Mouse (Mus musculus) CD8-positive naive resting alpha-beta T cell, adult 2 months (primary cell): ENCODE measurements around the gene Fut2.
A peak's percentile ranks its signal among the peaks of the same experiment; 100 is the strongest.

Experiments used
- DNase-seq, 2 experiments: peaks; one replicate each; pipeline ENCODE4 v3.0.0; 2022; ENCODE audit warnings: low read depth in 2 of 2, low spot score in 2 of 2

Gene Fut2

GRCm38 (mm10) chr7:45666161-45666560 is at the start of gene Fut2:
Fut2 (minus strand) TSS chr7:45666394.
- no peak for DNase-seq

GRCm38 (mm10) chr7:45715090-45715708 is 49.0 kb upstream of the Fut2 start, which contains the start of gene Rpl18:
Rpl18 (plus strand) TSS chr7:45715457.
- DNase-seq: peak; percentile 90 to 92

DNA sequence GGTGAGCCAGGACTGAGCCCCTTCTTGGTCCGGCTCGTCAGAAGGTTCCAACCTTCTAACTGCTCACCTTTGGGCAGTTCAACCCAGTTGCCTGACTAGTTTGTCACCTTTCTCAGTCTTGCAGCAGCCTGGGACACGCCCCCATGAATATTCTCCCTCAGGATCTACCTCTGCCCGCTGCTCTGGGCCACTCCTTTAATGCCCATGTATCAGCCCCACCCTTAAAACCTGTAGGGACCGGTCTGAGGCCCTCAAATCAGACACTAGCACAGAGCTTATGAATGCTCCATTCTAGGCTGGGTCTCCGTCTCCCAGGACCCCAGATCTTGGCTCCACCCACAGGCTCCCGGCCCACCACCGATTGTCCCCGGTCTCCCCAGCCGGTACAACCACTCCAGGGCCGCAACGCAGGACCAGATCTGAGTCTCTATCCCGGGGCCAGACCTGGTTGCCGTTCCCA is 48.5 kb upstream of the Fut2 start:
- DNase-seq: no peak

GRCm38 (mm10) chr7:45713881-45714520 is 47.8 kb upstream of the Fut2 start:
- DNase-seq: no peak

DNA sequence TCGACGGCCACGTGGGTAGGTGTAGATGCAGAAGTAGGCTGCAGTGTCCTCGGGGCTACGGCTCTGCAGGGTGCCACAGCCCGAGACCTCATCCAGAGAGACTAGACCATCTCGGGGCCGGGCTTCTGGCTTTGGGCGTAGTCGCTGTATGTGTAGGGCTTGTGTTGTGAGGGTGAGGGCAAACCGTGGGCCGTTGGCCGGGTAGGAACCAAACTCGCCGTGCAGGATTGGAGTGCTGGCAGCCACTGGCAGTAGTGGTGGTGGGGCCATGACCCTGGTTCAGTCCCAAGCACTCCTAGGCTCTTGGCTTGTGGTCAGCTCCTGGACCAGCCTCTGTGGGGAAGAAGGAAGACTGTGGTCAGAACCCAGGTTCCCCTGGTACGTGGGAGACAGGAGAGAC is 47.2 kb upstream of the Fut2 start:
- no peak for DNase-seq

GRCm38 (mm10) chr7:45712022-45712757 is 46.0 kb upstream of the Fut2 start:
- DNase-seq: no peak

GRCm38 (mm10) chr7:45711316-45712021 is 45.3 kb upstream of the Fut2 start:
- DNase-seq: no peak

- no peak for DNase-seq
These were observed 44.4 kb upstream of the Fut2 start for GRCm38 (mm10) chr7:45710477-45711191.

DNA sequence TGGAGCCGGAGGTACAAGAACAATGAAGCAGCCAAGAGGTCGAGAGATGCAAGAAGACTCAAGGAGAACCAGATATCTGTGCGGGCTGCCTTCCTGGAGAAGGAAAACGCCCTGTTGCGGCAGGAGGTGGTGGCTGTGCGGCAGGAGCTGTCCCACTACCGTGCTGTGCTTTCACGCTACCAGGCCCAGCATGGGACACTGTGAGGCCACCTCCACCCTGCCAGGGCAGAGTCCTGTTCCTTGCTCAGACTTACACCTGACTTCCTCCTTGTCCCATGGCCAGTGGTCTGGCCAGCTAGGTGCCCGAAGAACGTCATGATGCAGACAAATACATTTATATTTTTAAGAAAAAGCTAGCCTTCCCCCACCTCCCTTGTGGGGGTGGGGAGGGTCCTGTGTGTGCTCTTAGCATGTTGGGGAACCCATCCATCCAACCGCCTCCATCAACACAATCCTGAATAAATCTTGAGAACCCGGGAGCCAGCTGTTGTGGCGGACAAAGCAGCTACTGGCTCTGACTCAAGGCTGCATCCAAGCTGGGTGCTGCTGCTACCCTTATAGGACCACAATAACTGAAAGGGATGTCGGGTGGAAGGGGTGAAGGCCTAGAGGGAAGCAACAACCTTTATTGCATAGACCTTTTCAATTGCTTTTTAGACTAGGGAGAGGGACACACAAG is 43.6 kb upstream of the Fut2 start:
- DNase-seq: no peak

DNA sequence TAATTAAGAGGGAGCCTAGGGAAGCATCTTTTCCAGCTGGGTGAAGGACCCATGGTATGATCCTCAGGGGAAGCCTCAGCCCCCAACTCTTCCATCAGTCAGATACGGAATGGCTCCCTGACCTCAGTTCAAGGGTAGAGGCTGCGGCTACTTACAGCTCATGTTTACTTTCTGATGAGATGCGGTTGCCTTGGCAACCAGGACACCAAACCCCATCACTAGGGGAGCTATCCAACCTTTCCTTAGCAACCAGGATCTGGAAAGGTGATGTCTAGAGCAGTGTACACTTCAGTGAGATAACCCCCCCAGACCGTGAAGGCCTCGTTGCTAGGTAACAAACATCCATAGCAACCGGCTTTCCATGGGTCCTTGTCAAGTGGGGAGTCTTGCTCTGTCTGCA is 42.8 kb upstream of the Fut2 start:
- DNase-seq: no peak

- DNase-seq: no peak
These were observed 42.1 kb upstream of the Fut2 start for GRCm38 (mm10) chr7:45708221-45708761.

- DNase-seq: peak; percentile 86 to 91
These were observed 41.3 kb upstream of the Fut2 start for GRCm38 (mm10) chr7:45707375-45707967.

DNA sequence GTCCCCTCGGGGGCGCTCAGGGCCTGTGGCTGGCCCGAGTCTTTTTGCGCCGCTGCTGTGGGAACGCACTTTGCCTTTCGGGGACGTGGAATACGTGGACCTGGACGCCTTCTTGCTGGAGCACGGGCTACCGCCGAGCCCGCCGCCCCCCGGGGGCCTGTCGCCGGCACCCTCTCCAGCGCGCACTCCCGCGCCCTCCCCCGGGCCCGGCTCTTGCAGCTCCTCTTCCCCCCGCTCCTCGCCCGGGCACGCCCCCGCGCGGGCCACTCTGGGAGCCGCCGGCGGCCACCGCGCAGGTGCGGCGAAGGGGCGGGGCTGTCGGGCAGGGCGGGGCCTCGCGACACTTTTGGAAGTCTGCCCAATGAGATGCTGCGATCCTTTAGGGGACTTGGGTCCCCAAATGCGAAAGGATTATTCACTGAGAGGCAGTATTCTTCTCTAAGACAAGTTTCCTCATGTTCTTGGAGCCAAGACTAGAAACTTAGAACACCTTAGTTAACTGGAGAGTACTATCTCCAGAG is 40.6 kb upstream of the Fut2 start:
- peak; percentile 76 to 84 for DNase-seq

DNA sequence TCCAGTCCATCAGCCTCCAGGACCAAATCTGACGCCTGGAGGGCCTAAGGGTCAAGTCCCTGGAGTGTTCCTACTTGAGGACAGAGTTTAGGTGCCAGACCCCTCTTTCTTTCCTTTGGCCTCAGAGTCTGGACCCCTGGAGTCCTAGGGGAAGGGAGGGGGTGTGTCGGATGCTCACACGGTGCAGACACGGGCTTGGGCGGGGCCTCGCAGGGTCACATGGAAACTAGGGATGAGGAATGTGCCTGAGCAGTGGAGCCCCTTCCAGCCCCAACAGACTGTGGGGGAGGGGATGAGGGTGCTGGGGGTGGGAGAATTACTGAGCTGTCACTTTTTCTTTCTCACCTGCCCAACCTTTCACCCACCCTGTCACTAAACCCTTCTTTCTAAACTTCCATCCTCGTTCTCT is 39.7 kb upstream of the Fut2 start:
- DNase-seq: no peak

GRCm38 (mm10) chr7:45705443-45705864 is 39.3 kb upstream of the Fut2 start:
- DNase-seq: no peak

DNA sequence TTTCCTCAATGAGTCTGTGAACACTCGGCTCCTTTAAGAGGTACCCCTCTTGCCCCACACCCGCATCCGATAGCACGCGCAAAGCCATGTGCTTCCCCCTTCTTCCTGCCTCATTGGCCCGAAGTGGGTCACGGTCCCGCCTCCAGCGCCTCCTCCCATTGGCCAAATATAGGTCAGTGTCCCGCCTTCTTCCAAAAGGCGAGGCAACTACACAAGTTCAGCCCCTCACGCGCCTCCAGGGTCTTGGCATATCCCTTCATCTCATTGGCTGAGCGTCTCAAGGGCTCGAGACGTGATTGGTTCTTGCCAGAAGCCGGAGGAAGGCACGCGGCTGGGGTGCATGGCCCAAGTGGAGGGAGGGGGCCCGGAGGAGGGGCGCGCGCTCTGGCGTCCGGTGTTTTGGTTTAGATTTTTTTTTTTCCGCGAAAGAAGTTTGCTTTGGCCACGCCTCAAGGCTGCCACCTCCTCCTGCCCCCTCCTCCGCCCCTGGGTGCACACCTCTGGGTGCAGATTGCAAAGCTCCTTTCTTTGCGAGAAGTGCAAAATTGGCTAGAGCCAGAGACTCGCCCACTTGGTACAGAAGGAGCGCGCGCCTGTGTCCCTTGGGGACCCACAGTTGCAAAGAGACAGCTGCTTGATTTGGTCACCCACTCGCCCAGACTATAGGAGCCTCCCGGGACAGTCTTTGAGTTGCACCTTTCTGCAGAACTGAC is 38.7 kb upstream of the Fut2 start, which contains the start of gene Dbp:
Gene Dbp (plus strand): TSS at position 359 of the 713 bp plus-strand sequence.
- peak; percentile 98 to 99 for DNase-seq

DNA sequence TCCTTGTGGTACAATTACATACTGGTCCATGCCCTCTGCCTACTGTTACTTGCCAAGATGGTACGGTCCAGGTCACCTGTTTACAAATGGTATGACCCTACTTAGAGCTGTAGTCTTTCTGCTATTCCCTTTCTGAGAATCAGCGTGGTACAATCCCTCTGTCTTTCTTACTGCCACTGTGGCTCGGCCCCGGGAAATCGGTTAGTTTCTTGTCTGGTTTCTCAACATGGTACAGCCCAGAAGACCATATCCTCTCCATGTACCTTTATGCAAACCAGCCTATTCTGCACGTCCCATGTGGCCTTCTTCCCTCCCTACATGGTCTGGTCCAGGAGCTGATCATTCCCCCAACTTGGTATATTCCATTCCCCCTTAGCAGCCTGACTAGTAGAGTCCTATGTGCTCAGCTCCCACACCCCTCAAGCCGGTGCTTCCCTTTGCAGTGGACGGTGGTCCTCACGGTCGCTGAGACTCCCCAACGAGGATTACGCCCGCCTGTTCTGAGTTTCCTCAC is 37.9 kb upstream of the Fut2 start:
- DNase-seq: peak in 1 of 2 experiments; percentile 50

- no peak for DNase-seq
These were observed 37.4 kb upstream of the Fut2 start for GRCm38 (mm10) chr7:45703521-45704033.
